Mouse (Mus musculus) kidney, adult 2 months (tissue): Measurements from ENCODE around the gene Mical3. TPM values are rescaled to one million over a fixed set of nuclear protein-coding genes. Genes with fewer than 3 reads are reported as not detected.

ENCODE experiments used
- DNase-seq: peaks from one replicate; pipeline ENCODE4 v3.0.0; 2021
- H3K27ac ChIP-seq: fragments of 200-500 bp; 2 replicates; pipeline ENCODE4 v1.5.1; 2012; ENCODE audit warnings: low read depth, low read length, control low read depth, inconsistent platforms; ENCODE audit not compliant: insufficient read depth
- H3K27me3 ChIP-seq: fragments of 200-500 bp; replicated peaks from 2 replicates; pipeline ENCODE4 v1.6.1; 2012; ENCODE audit warnings: mild to moderate bottlenecking, moderate library complexity, low read length, inconsistent platforms; ENCODE audit not compliant: control insufficient read depth, insufficient read depth
- H3K36me3 ChIP-seq: fragments of 200-500 bp; 2 replicates; pipeline ENCODE4 v1.6.1; 2012; ENCODE audit warnings: mild to moderate bottlenecking, moderate library complexity, low read length, inconsistent platforms; ENCODE audit not compliant: control insufficient read depth, insufficient read depth
- H3K4me1 ChIP-seq: fragments of 200-500 bp; 2 replicates; pipeline ENCODE4 v1.6.1; 2011; ENCODE audit warnings: low read length; ENCODE audit not compliant: control insufficient read depth, insufficient read depth
- H3K4me3 ChIP-seq: fragments of 200-500 bp; 2 replicates; pipeline ENCODE4 v1.5.1; 2011; ENCODE audit warnings: mild to moderate bottlenecking, low read depth, low read length, control low read depth; ENCODE audit not compliant: insufficient read depth
- CTCF ChIP-seq: fragments of 200-500 bp; conservative IDR thresholded peaks from 2 replicates; pipeline ENCODE4 v1.5.1; 2011; ENCODE audit warnings: low read depth, mild to moderate bottlenecking, control low read depth, low read length, moderate library complexity, mixed read lengths; ENCODE audit not compliant: insufficient read depth, insufficient read length
- POLR2A ChIP-seq: fragments of 200-500 bp; IDR thresholded peaks from one replicate; pipeline ENCODE4 v1.6.1; 2011; ENCODE audit warnings: low read depth, low read length, control low read depth
- WGBS: fragments of 180-500 bp; shearing (Covaris S2); methylation state at CpG from one replicate; pipeline ENCODE4 v1.1.7; 2018; 5-methylcytosine and 5-hydroxymethylcytosine counted together
- polyA plus RNA-seq: library from polyadenylated mRNA; depleted of rRNA; stranded (reverse); fragments of >200 nt; gene quantifications from 2 replicates; pipeline ENCODE4 v1.2.3, GENCODE M21; 2012

Gene Mical3
- polyA plus RNA-seq, 1 experiment: 16.1 TPM

DNA sequence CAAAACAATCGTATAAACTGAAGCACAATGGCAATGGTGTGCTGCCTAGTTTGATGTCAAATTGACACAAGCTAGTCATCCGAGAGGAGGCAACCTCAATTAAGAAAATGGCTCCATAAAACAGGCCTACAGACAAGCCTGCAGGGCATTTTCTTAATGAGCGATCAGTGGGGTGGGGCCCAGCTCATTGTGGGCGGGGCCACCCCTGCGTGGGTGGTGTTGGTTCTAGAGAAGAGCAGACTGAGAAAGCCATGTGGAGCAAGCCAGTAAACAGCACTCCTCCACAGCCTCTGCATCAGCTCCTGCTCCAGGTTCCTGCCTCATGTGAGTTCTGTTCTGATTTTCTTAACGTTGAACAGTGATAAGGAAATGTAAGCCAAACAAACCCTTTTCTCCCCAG lies 6.4 kb upstream of the Mical3 start:
- DNase-seq: no peak
- 58% methylated on average over 6 of the region's 6 CpGs for WGBS

GRCm38 (mm10) chr6:121134884-121135283 lies 4.1 kb upstream of the Mical3 start:
- no peak for TF ChIP-seq POLR2A
- no peak for TF ChIP-seq CTCF

More for the DNA sequence above, 6.4 kb upstream of the Mical3 start:
- no peak for TF ChIP-seq POLR2A
- no peak for TF ChIP-seq CTCF
- Histone ChIP-seq H3K27me3 (no peaks in the 10 kb centered on the region), H3K4me3 (no peak overlapping the region), H3K4me1 (no peaks in the 10 kb centered on the region), H3K36me3 (no peaks in the 10 kb centered on the region), H3K27ac (no peak overlapping the region)

GRCm38 (mm10) chr6:121134249-121134648 lies 3.5 kb upstream of the Mical3 start:
- no peak for TF ChIP-seq POLR2A
- TF ChIP-seq CTCF: no peak
- 71% methylated on average over 3 of the region's 3 CpGs for WGBS

More at GRCm38 (mm10) chr6:121134884-121135283, 4.1 kb upstream of the Mical3 start:
- no peak for DNase-seq
- Histone ChIP-seq H3K27me3 (no peaks in the 10 kb centered on the region; the same call in 1 of the 2 replicates), H3K4me3 (no peak overlapping the region), H3K27ac (no peak overlapping the region), H3K4me1 (no peaks in the 10 kb centered on the region), H3K36me3 (no peaks in the 10 kb centered on the region)
- WGBS: 69% methylated on average over 5 of the region's 5 CpGs

GRCm38 (mm10) chr6:121130039-121130705 lies 627 bp downstream of the Mical3 start:
- Histone ChIP-seq H3K4me3 (peak overlapping the region; percentile 15; the same call in 1 of the 2 replicates), H3K36me3 (no peaks in the 10 kb centered on the region), H3K27me3 (no peaks in the 10 kb centered on the region; the same call in 1 of the 2 replicates), H3K27ac (no peak overlapping the region), H3K4me1 (peaks cover 2% of the 10 kb centered on the region; the same call in 1 of the 2 replicates)
- TF ChIP-seq CTCF (peak; percentile 90), POLR2A (no peak)
- WGBS: 2% methylated on average over 32 of the region's 32 CpGs
- DNase-seq: peak; percentile 91

More at GRCm38 (mm10) chr6:121134249-121134648, 3.5 kb upstream of the Mical3 start:
- H3K36me3 ChIP-seq: no peaks in the 10 kb centered on the region
- peaks cover 2% of the 10 kb centered on the region; the same call in 1 of the 2 replicates for H3K4me1 ChIP-seq
- no peak for DNase-seq
- H3K4me3 ChIP-seq: no peak overlapping the region
- no peak overlapping the region for H3K27ac ChIP-seq
- no peaks in the 10 kb centered on the region; the same call in 1 of the 2 replicates for H3K27me3 ChIP-seq

DNA sequence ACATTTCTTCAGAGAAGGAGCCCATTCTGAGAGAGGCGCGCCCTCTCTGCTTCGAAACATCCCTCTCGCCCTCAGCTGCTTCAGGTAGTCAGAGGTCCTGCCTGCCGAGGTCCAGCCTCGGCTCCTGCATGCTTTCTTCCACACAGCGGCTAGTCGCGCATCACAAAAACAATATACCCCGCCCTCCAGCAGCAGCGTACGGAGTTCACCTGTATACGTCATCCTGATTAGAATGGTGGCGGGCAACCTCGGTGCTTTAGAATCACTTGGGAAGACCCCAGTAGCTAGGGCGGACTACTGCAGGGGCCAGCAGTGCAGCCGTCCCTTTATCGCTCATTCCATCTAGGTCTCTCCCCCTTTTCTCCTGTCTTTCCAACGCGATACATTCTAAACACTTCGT lies 1.3 kb downstream of the Mical3 start:
- DNase-seq: no peak
- no peaks in the 10 kb centered on the region for H3K36me3 ChIP-seq
- no peak overlapping the region for H3K27ac ChIP-seq
- no peaks in the 10 kb centered on the region; the same call in 1 of the 2 replicates for H3K27me3 ChIP-seq
- no peak for TF ChIP-seq CTCF
- TF ChIP-seq POLR2A: no peak
- H3K4me1 ChIP-seq: peaks cover 2% of the 10 kb centered on the region; the same call in 1 of the 2 replicates
- no peak overlapping the region for H3K4me3 ChIP-seq
- 25% methylated on average over 21 of the region's 21 CpGs for WGBS

- Histone ChIP-seq H3K4me1 (peaks cover 2% of the 10 kb centered on the region; the same call in 1 of the 2 replicates), H3K4me3 (no peak overlapping the region), H3K27ac (0 out of 2 replicates have a peak overlapping the region, but pooled peaks have one; percentile 11), H3K27me3 (no peaks in the 10 kb centered on the region; the same call in 1 of the 2 replicates), H3K36me3 (no peaks in the 10 kb centered on the region)
- 56% methylated on average over 5 of the region's 5 CpGs for WGBS
- TF ChIP-seq POLR2A: no peak
- no peak for TF ChIP-seq CTCF
- peak; percentile 43 for DNase-seq
Measured at GRCm38 (mm10) chr6:121128736-121129135, 2.1 kb downstream of the Mical3 start.

DNA sequence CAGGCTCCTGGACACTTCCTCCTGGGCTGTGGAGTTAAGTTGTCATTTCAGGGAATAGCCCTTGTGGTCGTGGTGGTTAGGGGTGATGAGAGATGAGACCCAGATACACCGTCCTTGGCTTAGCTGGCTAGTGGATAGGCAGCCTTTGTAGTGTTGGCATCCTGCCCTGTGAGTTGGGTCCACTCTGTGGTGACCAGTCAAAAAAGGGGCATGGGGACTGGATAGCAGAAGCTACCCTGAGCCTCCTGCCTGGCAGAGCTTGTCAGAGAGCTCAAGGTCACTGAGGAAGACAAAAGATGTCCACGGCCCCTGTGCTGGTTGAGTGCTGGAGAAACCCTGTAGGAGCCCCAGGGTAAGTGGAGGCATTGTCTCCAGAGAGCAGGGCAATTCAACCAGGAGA lies 3.1 kb downstream of the Mical3 start:
- WGBS: 72% methylated on average over 3 of the region's 3 CpGs
- no peak for DNase-seq
- H3K27ac ChIP-seq: no peak overlapping the region
- H3K4me1 ChIP-seq: peaks cover 10% of the 10 kb centered on the region; the same call in 1 of the 2 replicates
- TF ChIP-seq POLR2A (no peak), CTCF (no peak)
- no peaks in the 10 kb centered on the region; the same call in 1 of the 2 replicates for H3K27me3 ChIP-seq
- H3K36me3 ChIP-seq: no peaks in the 10 kb centered on the region
- H3K4me3 ChIP-seq: no peak overlapping the region
